Mouse (Mus musculus) embryonic facial prominence, embryonic 12.5 days (tissue): Measurements from ENCODE around the gene Fzd2. TPM values are rescaled to one million over a fixed set of nuclear protein-coding genes. Genes with fewer than 3 reads are reported as not detected.

Source experiments
- ATAC-seq: fragments of 200-750 bp; cut with Nextera tagmentation; 2 replicates; pipeline ENCODE4 v1.8.0; 2017; ENCODE audit not compliant: insufficient number of reproducible peaks, insufficient read depth, low FRiP score, low TSS enrichment
- H3K27ac ChIP-seq: fragments of 300-500 bp; sonication (generic); 2 replicates; pipeline ENCODE4 v1.5.1; 2016; ENCODE audit warnings: mild to moderate bottlenecking
- H3K27me3 ChIP-seq: fragments of 300-500 bp; sonication (generic); 2 replicates; pipeline ENCODE4 v1.6.1; 2016; ENCODE audit warnings: mild to moderate bottlenecking, moderate library complexity
- H3K36me3 ChIP-seq: fragments of 300-500 bp; sonication (generic); 2 replicates; pipeline ENCODE4 v1.6.1; 2016; ENCODE audit warnings: mild to moderate bottlenecking
- H3K4me1 ChIP-seq: fragments of 300-500 bp; sonication (generic); 2 replicates; pipeline ENCODE4 v1.6.1; 2016
- H3K4me2 ChIP-seq: fragments of 300-500 bp; sonication (generic); replicated peaks from 2 replicates; pipeline ENCODE4 v1.6.1; 2016; ENCODE audit warnings: mild to moderate bottlenecking, moderate library complexity
- H3K4me3 ChIP-seq: fragments of 300-500 bp; sonication (generic); 2 replicates; pipeline ENCODE4 v1.5.1; 2016; ENCODE audit warnings: mild to moderate bottlenecking
- H3K9ac ChIP-seq: fragments of 300-500 bp; sonication (generic); 2 replicates; pipeline ENCODE4 v1.6.1; 2016; ENCODE audit warnings: mild to moderate bottlenecking, moderate library complexity
- H3K9me3 ChIP-seq: fragments of 300-500 bp; sonication (generic); 2 replicates; pipeline ENCODE4 v1.6.1; 2016; ENCODE audit warnings: mild to moderate bottlenecking, moderate library complexity
- WGBS: fragments of 180-500 bp; shearing (Covaris S2); methylation state at CpG from one replicate; pipeline ENCODE4 v1.1.7; 2016; 5-methylcytosine and 5-hydroxymethylcytosine counted together
- polyA plus RNA-seq: library from polyadenylated mRNA; unstranded; fragments of >200 nt; fragmentation: Nextera tagmentation; extraction: Ambion mirVana; gene quantifications from 2 replicates; pipeline ENCODE4 v1.2.1, GENCODE M21; 2016

Gene Fzd2
- polyA plus RNA-seq, 1 experiment from 2014 or later = 93.6 TPM

GRCm38 (mm10) chr11:102627171-102627931, 23.2 kb downstream of the Fzd2 start:
- Histone ChIP-seq H3K27me3 (no peaks in the 10 kb centered on the region), H3K4me3 (no peak overlapping the region), H3K36me3 (no peaks in the 10 kb centered on the region), H3K4me2 (no peak overlapping the region), H3K4me1 (peaks cover 79% of the 10 kb centered on the region), H3K27ac (peak overlapping the region; percentile 64), H3K9ac (no peak overlapping the region), H3K9me3 (no peaks in the 10 kb centered on the region)
- WGBS = 74% methylated on average over 9 of the region's 9 CpGs
- ATAC-seq = no peak

GRCm38 (mm10) chr11:102628529-102628928, 24.3 kb downstream of the Fzd2 start:
- Histone ChIP-seq H3K9me3 (no peaks in the 10 kb centered on the region), H3K27ac (no peak overlapping the region), H3K27me3 (no peaks in the 10 kb centered on the region), H3K4me1 (peaks cover 87% of the 10 kb centered on the region), H3K4me2 (no peak overlapping the region), H3K36me3 (no peaks in the 10 kb centered on the region), H3K4me3 (no peak overlapping the region), H3K9ac (no peak overlapping the region)
- WGBS = 54% methylated on average over 9 of the region's 9 CpGs
- ATAC-seq = no peak

- Histone ChIP-seq H3K4me1 (peaks cover 82% of the 10 kb centered on the region), H3K36me3 (no peaks in the 10 kb centered on the region), H3K27ac (no peak overlapping the region), H3K4me3 (no peak overlapping the region), H3K9ac (no peak overlapping the region), H3K4me2 (no peak overlapping the region), H3K9me3 (no peaks in the 10 kb centered on the region), H3K27me3 (no peaks in the 10 kb centered on the region)
- WGBS = 51% methylated on average over 8 of the region's 8 CpGs
- ATAC-seq = no peak
These were observed 25.2 kb downstream of the Fzd2 start for GRCm38 (mm10) chr11:102629375-102629774.

GRCm38 (mm10) chr11:102630731-102631130, 26.5 kb downstream of the Fzd2 start:
- Histone ChIP-seq H3K4me1 (peaks cover 68% of the 10 kb centered on the region), H3K4me2 (peak overlapping the region; percentile 17; the same call in 1 of the 2 replicates), H3K9ac (no peak overlapping the region), H3K9me3 (no peaks in the 10 kb centered on the region), H3K36me3 (no peaks in the 10 kb centered on the region), H3K4me3 (no peak overlapping the region), H3K27me3 (no peaks in the 10 kb centered on the region), H3K27ac (peak overlapping the region; percentile 88)
- 5% methylated on average over 7 of the region's 7 CpGs for WGBS
- ATAC-seq = no peak

- no peak for ATAC-seq
- Histone ChIP-seq H3K4me3 (no peak overlapping the region), H3K36me3 (no peaks in the 10 kb centered on the region), H3K9ac (no peak overlapping the region), H3K9me3 (no peaks in the 10 kb centered on the region), H3K27ac (peak overlapping the region; percentile 88), H3K4me1 (peaks cover 68% of the 10 kb centered on the region), H3K4me2 (peak overlapping the region; percentile 17), H3K27me3 (no peaks in the 10 kb centered on the region)
- WGBS = 13% methylated on average over 5 of the region's 5 CpGs
These were observed 27.0 kb downstream of the Fzd2 start for GRCm38 (mm10) chr11:102631203-102631602.

- Histone ChIP-seq H3K9me3 (no peaks in the 10 kb centered on the region), H3K4me2 (peak overlapping the region; percentile 38), H3K36me3 (no peaks in the 10 kb centered on the region), H3K4me1 (peaks cover 64% of the 10 kb centered on the region), H3K4me3 (0 out of 2 replicates have a peak overlapping the region, but pooled peaks have one; percentile 11), H3K27ac (peak overlapping the region; percentile 88), H3K27me3 (no peaks in the 10 kb centered on the region), H3K9ac (no peak overlapping the region)
- under 1% methylated on average over 11 of the region's 13 CpGs for WGBS
- ATAC-seq = no peak; the same call in 1 of the 2 replicates
These were observed 28.5 kb downstream of the Fzd2 start for GRCm38 (mm10) chr11:102632725-102633124.

- H3K9ac ChIP-seq = no peak overlapping the region
- peaks cover 68% of the 10 kb centered on the region for H3K4me1 ChIP-seq
- peak overlapping the region; percentile 88 for H3K27ac ChIP-seq
These were observed 29.2 kb downstream of the Fzd2 start for GRCm38 (mm10) chr11:102633379-102633778.

GRCm38 (mm10) chr11:102636887-102637286, 32.7 kb downstream of the Fzd2 start:
- 31% methylated on average over 12 of the region's 12 CpGs for WGBS
- Histone ChIP-seq H3K4me1 (peaks cover 50% of the 10 kb centered on the region), H3K36me3 (no peaks in the 10 kb centered on the region), H3K27me3 (no peaks in the 10 kb centered on the region), H3K27ac (no peak overlapping the region; the same call in 1 of the 2 replicates), H3K9ac (no peak overlapping the region), H3K4me2 (no peak overlapping the region), H3K4me3 (no peak overlapping the region), H3K9me3 (no peaks in the 10 kb centered on the region)
- peak; percentile 41; the same call in 1 of the 2 replicates for ATAC-seq

More at GRCm38 (mm10) chr11:102633379-102633778, 29.2 kb downstream of the Fzd2 start:
- H3K9me3 ChIP-seq = no peaks in the 10 kb centered on the region
- WGBS = 11% methylated on average over 9 of the region's 9 CpGs
- no peaks in the 10 kb centered on the region for H3K36me3 ChIP-seq
- H3K27me3 ChIP-seq = no peaks in the 10 kb centered on the region
- H3K4me3 ChIP-seq = peak overlapping the region; percentile 11; the same call in 1 of the 2 replicates
- peak overlapping the region; percentile 38 for H3K4me2 ChIP-seq
- no peak for ATAC-seq

GRCm38 (mm10) chr11:102643891-102644382, 39.7 kb downstream of the Fzd2 start:
- peaks cover 12% of the 10 kb centered on the region for H3K4me1 ChIP-seq
- no peak overlapping the region for H3K4me2 ChIP-seq
- H3K9ac ChIP-seq = no peak overlapping the region
- no peaks in the 10 kb centered on the region for H3K9me3 ChIP-seq
- ATAC-seq = no peak
- WGBS = 44% methylated on average over 10 of the region's 10 CpGs
- no peak overlapping the region for H3K4me3 ChIP-seq
- no peaks in the 10 kb centered on the region for H3K36me3 ChIP-seq
- H3K27ac ChIP-seq = no peak overlapping the region
- H3K27me3 ChIP-seq = no peaks in the 10 kb centered on the region

- Histone ChIP-seq H3K36me3 (no peaks in the 10 kb centered on the region), H3K27ac (no peak overlapping the region), H3K4me2 (no peak overlapping the region), H3K27me3 (no peaks in the 10 kb centered on the region), H3K4me1 (peaks cover 5% of the 10 kb centered on the region; the same call in 1 of the 2 replicates), H3K9ac (no peak overlapping the region), H3K4me3 (no peak overlapping the region), H3K9me3 (no peaks in the 10 kb centered on the region)
- WGBS = 72% methylated on average over 13 of the region's 13 CpGs
- ATAC-seq = no peak
These were observed 42.0 kb downstream of the Fzd2 start for GRCm38 (mm10) chr11:102646226-102646625.

- Histone ChIP-seq H3K9me3 (no peaks in the 10 kb centered on the region), H3K27ac (no peak overlapping the region), H3K4me1 (peaks cover 5% of the 10 kb centered on the region; the same call in 1 of the 2 replicates), H3K4me3 (no peak overlapping the region), H3K27me3 (no peaks in the 10 kb centered on the region), H3K36me3 (no peaks in the 10 kb centered on the region), H3K9ac (no peak overlapping the region), H3K4me2 (no peak overlapping the region)
- WGBS = 74% methylated on average over 12 of the region's 12 CpGs
- ATAC-seq = no peak
These were observed 43.7 kb downstream of the Fzd2 start for GRCm38 (mm10) chr11:102647885-102648284.

GRCm38 (mm10) chr11:102651381-102651780, 47.2 kb downstream of the Fzd2 start:
- H3K9ac ChIP-seq = no peak overlapping the region
- no peaks in the 10 kb centered on the region for H3K9me3 ChIP-seq
- no peaks in the 10 kb centered on the region for H3K27me3 ChIP-seq
- H3K4me1 ChIP-seq = peaks cover 3% of the 10 kb centered on the region; the same call in 1 of the 2 replicates
- no peaks in the 10 kb centered on the region for H3K36me3 ChIP-seq
- no peak for ATAC-seq
- no peak overlapping the region for H3K27ac ChIP-seq
- 4% methylated on average over 9 of the region's 9 CpGs for WGBS
- no peak overlapping the region for H3K4me2 ChIP-seq
- H3K4me3 ChIP-seq = no peak overlapping the region
